Mouse (Mus musculus): Measurements from ENCODE around the gene Rasal1. TPM values are rescaled to one million over a fixed set of nuclear protein-coding genes. Genes with fewer than 3 reads are reported as not detected.
A peak's percentile ranks its signal among the peaks of the same experiment; 100 is the strongest.

The Rasal1 gene
- polyA plus RNA-seq (2015; fragmentation: Nextera tagmentation; extraction: Ambion mirVana): 0.08 and 0.44 TPM in 2 replicates

DNA sequence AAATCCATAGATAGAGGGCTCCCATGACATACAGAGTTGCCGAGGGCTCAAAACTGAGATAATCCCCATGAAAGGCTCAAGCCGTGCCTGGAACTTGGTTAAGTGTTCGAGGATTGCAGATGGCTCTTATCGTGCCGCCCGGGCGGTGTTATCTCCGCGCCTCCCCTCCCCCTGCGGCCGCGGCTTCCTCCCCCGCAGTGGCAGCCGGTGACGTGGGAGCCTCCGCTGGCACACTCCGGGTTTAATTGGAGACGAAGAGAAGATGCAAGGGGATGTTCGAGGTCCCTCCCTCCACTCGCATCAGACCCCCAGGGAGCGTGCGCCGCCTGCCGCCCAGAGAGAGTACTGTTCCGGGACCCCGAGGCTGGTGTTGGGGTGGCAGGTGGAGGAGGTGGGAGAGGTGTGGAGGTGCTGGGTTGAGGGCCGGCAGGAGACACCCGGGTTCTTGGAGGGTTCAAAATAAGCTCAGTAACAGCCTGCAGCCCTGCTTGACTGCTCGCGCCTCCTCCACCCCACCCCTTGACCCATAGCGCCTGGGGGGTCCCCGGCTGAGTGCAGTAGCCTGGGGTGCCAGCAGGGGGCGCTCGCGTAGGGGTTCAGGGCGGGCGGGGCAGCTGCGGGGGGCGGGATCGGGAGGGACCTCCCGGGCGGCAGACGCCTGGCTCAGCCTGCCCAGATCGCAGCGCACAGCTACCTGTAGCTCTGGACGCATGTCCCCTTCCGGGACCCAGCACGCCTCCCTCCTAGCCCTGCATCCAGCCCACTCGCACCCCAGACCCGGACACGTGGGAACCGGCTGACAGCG lies at the start of gene Rasal1:
Rasal1 (plus strand) TSS at position 244 of the 805 bp plus-strand sequence.
- H3K4me2 ChIP-seq (replicated peaks; ENCODE audit: low read depth): peak within 1 kb of the TSS; percentile 54
- TF ChIP-seq CTCF (IDR thresholded peaks at IDR 0.05; ENCODE audit: low read depth): peak; percentile 57
- TF ChIP-seq EP300 (optimal IDR thresholded peaks at IDR 0.05): no peak
- DNase-seq (ENCODE audit: low spot score) (peak; percentile 54), ATAC-seq (ENCODE audit: low FRiP score, low TSS enrichment) (peak; percentile 61)
- no peak within 1 kb of the TSS for H3K27ac ChIP-seq (replicated peaks)
- peak within 1 kb of the TSS; percentile 28 for H3K4me3 ChIP-seq (ENCODE audit: low read depth, low read length)
- no peaks in the 10 kb centered on the region for H3K9me3 ChIP-seq (ENCODE audit: control insufficient read depth, low read length)
- H3K36me3 ChIP-seq (ENCODE audit: control insufficient read depth, insufficient read depth, low read length): no peaks in the 10 kb centered on the region
- 0 out of 2 replicates have a peak, but pooled peaks cover 3% of the 10 kb centered on the region for H3K27me3 ChIP-seq (ENCODE audit: control insufficient read depth, insufficient read depth, low read length)
- H3K4me1 ChIP-seq (replicated peaks; ENCODE audit: control insufficient read depth, insufficient read depth): 0 out of 2 replicates have a peak, but pooled peaks cover 2% of the 10 kb centered on the region
- 2% methylated on average over 48 of the region's 53 CpGs for WGBS
- H3K9ac ChIP-seq (ENCODE audit: low read length): no peak within 1 kb of the TSS

DNA sequence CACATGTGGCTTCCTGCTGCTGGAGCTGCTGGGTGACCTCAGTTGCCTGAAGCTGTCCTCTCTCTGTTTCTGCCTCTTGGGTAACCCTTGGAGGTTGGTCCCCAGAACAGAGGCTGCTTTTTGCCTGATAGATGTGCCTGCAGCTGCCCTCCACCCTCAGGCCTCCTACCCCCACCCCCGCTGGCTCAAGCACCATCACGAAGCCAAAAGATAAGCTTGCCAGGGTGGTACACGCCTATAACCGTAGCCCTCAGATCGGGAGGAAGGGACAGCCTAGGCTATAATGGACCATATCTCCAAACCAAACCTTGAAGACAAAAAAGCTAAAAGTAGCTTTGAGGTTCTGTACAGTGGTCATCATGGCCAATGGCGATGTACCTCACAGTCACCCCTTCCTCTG lies 49.0 kb upstream of the Rasal1 start:
- Histone ChIP-seq H3K27ac (replicated peaks) (no peak overlapping the region), H3K4me3 (ENCODE audit: low read depth, low read length) (no peak overlapping the region), H3K36me3 (ENCODE audit: control insufficient read depth, insufficient read depth, low read length) (no peaks in the 10 kb centered on the region), H3K9ac (ENCODE audit: low read length) (no peak overlapping the region), H3K4me2 (replicated peaks; ENCODE audit: low read depth) (no peak overlapping the region), H3K4me1 (replicated peaks; ENCODE audit: control insufficient read depth, insufficient read depth) (no peaks in the 10 kb centered on the region), H3K9me3 (ENCODE audit: control insufficient read depth, low read length) (no peaks in the 10 kb centered on the region), H3K27me3 (ENCODE audit: control insufficient read depth, insufficient read depth, low read length) (no peaks in the 10 kb centered on the region)
- DNase-seq (ENCODE audit: low spot score) (no peak), ATAC-seq (ENCODE audit: low FRiP score, low TSS enrichment) (no peak)
- 81% methylated on average over 6 of the region's 6 CpGs for WGBS
- TF ChIP-seq EP300 (optimal IDR thresholded peaks at IDR 0.05) (no peak), CTCF (IDR thresholded peaks at IDR 0.05; ENCODE audit: low read depth) (no peak)

DNA sequence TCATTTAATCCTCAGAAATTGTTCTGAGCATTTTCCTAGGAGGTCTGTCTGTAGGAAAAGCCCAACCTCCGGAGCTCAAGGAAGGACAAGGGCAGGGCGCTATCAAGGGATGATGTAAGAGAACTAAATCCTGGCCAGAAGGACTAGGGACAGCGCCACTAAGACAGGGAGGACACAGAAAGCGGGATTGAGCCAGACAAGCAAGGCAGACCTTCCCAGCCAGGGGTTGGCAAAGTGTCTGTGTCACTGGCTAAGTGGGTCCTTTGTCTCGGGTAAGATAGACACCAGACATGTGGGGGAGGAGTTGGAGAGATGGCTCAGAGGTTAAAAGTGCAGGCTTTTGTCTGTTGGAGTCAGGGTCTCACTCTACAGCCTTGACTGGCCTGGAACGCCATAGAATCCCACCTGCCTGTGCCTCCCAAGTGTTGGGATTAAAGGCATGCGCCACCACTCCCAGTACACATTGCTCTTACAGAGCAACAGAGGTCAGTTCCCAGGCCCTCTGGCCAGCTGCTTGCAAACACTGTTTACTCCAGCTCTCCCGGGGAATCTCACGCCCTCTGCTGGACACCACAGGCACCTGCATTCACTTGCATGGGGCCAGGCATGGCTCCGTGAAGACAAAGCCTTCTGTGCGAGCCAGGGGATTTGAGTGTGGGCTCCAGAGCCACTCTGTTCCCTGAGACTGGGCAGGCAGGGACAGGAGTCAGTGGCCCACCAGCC lies 47.5 kb upstream of the Rasal1 start:
- no peaks in the 10 kb centered on the region for H3K27me3 ChIP-seq (ENCODE audit: control insufficient read depth, insufficient read depth, low read length)
- no peak overlapping the region for H3K9ac ChIP-seq (ENCODE audit: low read length)
- no peaks in the 10 kb centered on the region for H3K9me3 ChIP-seq (ENCODE audit: control insufficient read depth, low read length)
- ATAC-seq (ENCODE audit: low FRiP score, low TSS enrichment) (no peak), DNase-seq (ENCODE audit: low spot score) (peak; percentile 40)
- TF ChIP-seq EP300 (optimal IDR thresholded peaks at IDR 0.05) (no peak), CTCF (IDR thresholded peaks at IDR 0.05; ENCODE audit: low read depth) (peak; percentile 71)
- no peaks in the 10 kb centered on the region for H3K4me1 ChIP-seq (replicated peaks; ENCODE audit: control insufficient read depth, insufficient read depth)
- H3K4me2 ChIP-seq (replicated peaks; ENCODE audit: low read depth): no peak overlapping the region
- H3K27ac ChIP-seq (replicated peaks): no peak overlapping the region
- H3K4me3 ChIP-seq (ENCODE audit: low read depth, low read length): no peak overlapping the region
- no peaks in the 10 kb centered on the region for H3K36me3 ChIP-seq (ENCODE audit: control insufficient read depth, insufficient read depth, low read length)
- 48% methylated on average over 11 of the region's 11 CpGs for WGBS

DNA sequence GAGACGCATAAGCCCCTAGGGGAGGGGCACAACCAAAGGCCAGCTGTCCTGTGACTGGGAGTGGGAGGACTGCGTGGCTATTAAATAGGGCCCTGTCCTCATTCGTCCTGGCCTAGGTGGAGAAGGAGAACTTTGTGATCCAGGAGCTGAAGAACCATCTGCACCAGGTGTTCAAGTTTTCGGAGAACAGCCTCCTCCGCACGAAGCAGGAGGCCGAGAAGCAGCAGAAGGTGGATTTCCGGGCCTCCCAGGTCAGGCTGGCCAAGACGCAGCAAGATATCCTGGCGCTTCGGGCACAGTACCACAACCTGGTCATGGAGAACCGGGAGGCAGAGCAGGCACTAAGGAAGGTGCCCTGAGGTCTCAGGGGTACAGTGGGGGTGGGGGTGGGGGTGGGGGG lies 46.4 kb upstream of the Rasal1 start:
- Histone ChIP-seq H3K36me3 (ENCODE audit: control insufficient read depth, insufficient read depth, low read length) (no peaks in the 10 kb centered on the region), H3K4me2 (replicated peaks; ENCODE audit: low read depth) (no peak overlapping the region), H3K4me3 (ENCODE audit: low read depth, low read length) (no peak overlapping the region), H3K4me1 (replicated peaks; ENCODE audit: control insufficient read depth, insufficient read depth) (no peaks in the 10 kb centered on the region), H3K27me3 (ENCODE audit: control insufficient read depth, insufficient read depth, low read length) (no peaks in the 10 kb centered on the region), H3K27ac (replicated peaks) (no peak overlapping the region), H3K9me3 (ENCODE audit: control insufficient read depth, low read length) (no peaks in the 10 kb centered on the region), H3K9ac (ENCODE audit: low read length) (no peak overlapping the region)
- TF ChIP-seq CTCF (IDR thresholded peaks at IDR 0.05; ENCODE audit: low read depth): no peak
- TF ChIP-seq EP300 (optimal IDR thresholded peaks at IDR 0.05): no peak
- no peak for DNase-seq (ENCODE audit: low spot score)
- ATAC-seq (ENCODE audit: low FRiP score, low TSS enrichment): no peak
- 93% methylated on average over 12 of the region's 12 CpGs for WGBS

DNA sequence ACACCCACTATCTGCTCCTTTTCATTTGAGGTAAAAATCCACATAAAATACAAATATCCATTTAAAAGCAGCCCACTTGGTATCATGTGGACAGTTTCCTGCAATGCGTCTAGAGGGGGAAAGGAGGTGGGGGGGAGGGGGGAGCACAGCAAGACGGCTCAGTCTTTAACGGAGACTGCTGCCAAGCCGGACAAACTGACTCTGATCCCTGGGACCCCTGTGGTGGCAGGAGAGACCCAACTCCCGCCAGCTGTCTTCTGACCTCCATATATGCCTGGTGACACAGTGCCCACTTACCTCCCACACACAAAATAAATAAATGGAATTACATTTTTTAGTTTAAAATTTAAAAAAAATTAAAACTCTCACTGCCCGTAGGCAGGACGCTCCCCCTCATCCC lies 45.1 kb upstream of the Rasal1 start:
- ATAC-seq (ENCODE audit: low FRiP score, low TSS enrichment) (no peak), DNase-seq (ENCODE audit: low spot score) (no peak)
- Histone ChIP-seq H3K9me3 (ENCODE audit: control insufficient read depth, low read length) (no peaks in the 10 kb centered on the region), H3K36me3 (ENCODE audit: control insufficient read depth, insufficient read depth, low read length) (no peaks in the 10 kb centered on the region), H3K27me3 (ENCODE audit: control insufficient read depth, insufficient read depth, low read length) (no peaks in the 10 kb centered on the region), H3K4me1 (replicated peaks; ENCODE audit: control insufficient read depth, insufficient read depth) (no peaks in the 10 kb centered on the region), H3K4me2 (replicated peaks; ENCODE audit: low read depth) (no peak overlapping the region), H3K27ac (replicated peaks) (no peak overlapping the region), H3K9ac (ENCODE audit: low read length) (no peak overlapping the region), H3K4me3 (ENCODE audit: low read depth, low read length) (no peak overlapping the region)
- TF ChIP-seq CTCF (IDR thresholded peaks at IDR 0.05; ENCODE audit: low read depth) (no peak), EP300 (optimal IDR thresholded peaks at IDR 0.05) (no peak)
- WGBS: 68% methylated on average over 7 of the region's 7 CpGs

Data from stomach, postnatal 0 days (tissue).